Mouse (Mus musculus): Measurements from ENCODE around the gene H2al1c.
"Not testable (repeated sequence)": the region's sequence is repeated elsewhere in the genome, so short reads cannot be mapped to it uniquely, and the experiment has no call there.

GRCm38 (mm10) chrX:11311634-11312033, 6.2 kb downstream of the H2al1c start, which contains the start of gene H2al1e:
- not testable (repeated sequence) for TF ChIP-seq POLR2A (IDR thresholded peaks at IDR 0.05; ENCODE audit: borderline replicate concordance, low read depth, low read length); CTCF (IDR thresholded peaks at IDR 0.05; ENCODE audit: low read depth, low read length)

Data from bone marrow macrophage, adult 2 months (primary cell).